Mouse (Mus musculus): Measurements from ENCODE around the gene Noxred1. TPM values are rescaled to one million over a fixed set of nuclear protein-coding genes. Genes with fewer than 3 reads are reported as not detected.

The Noxred1 gene
- polyA plus RNA-seq, 1 experiment from 2014 or later: 0.78 TPM

DNA sequence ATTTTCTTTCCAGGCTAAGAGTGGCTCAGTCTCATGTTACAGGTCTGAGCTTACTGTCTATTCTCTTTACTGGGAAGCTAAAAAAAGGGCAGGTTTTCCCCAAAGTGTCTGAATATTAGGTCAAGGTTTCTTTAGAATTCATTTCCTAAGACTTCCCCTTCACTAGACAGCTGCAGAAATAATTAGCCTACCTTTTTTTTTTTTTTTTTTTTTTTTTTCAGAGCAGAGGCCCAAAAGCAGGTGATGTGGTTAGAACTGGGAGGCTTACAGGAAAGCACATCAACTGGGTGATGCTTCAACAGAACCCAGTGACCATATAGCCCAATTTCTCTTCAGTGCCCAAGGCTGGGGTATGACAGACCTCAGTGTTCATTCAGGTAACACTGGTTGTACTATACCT lies 42.2 kb downstream of the Noxred1 start:
- no peak for ATAC-seq (ENCODE audit: insufficient number of reproducible peaks, insufficient read depth, low FRiP score, low read depth)
- no peak overlapping the region for H3K4me2 ChIP-seq (replicated peaks; ENCODE audit: low read depth, low read length)
- no peaks in the 10 kb centered on the region for H3K27me3 ChIP-seq (ENCODE audit: control insufficient read depth, insufficient read depth, low read length)
- no peaks in the 10 kb centered on the region for H3K9me3 ChIP-seq (ENCODE audit: control insufficient read depth, low read depth, low read length)
- H3K36me3 ChIP-seq (ENCODE audit: control insufficient read depth, insufficient read depth, low read length): no peaks in the 10 kb centered on the region
- H3K27ac ChIP-seq (ENCODE audit: low read length): no peak overlapping the region
- H3K4me1 ChIP-seq (ENCODE audit: control insufficient read depth, insufficient read depth, low read length): peaks cover 6% of the 10 kb centered on the region; the same call in 1 of the 2 replicates
- H3K4me3 ChIP-seq (ENCODE audit: low read depth, low read length): no peak overlapping the region
- H3K9ac ChIP-seq (replicated peaks; ENCODE audit: low read depth, low read length): no peak overlapping the region

DNA sequence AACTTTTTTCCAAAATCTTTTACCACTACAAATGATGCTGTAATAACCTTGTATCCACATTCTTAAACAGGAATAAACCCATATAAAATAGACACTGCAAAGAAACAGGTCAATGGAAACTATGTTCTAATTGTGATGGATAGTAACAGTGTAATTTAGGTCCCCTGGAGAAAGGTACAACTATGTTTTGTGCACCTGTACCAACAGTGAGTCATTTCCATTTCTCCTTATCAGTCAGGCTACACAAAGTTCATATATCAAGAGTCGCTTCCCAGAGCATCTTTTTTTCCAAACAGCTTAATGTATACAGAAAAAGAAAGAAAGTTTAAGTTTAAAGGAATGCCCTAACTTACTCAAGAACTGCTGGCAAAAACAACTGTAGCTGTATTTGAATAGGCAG lies 43.5 kb downstream of the Noxred1 start:
- no peak for ATAC-seq (ENCODE audit: insufficient number of reproducible peaks, insufficient read depth, low FRiP score, low read depth)
- H3K27ac ChIP-seq (ENCODE audit: low read length): no peak overlapping the region
- H3K4me3 ChIP-seq (ENCODE audit: low read depth, low read length): no peak overlapping the region
- no peak overlapping the region for H3K9ac ChIP-seq (replicated peaks; ENCODE audit: low read depth, low read length)
- no peaks in the 10 kb centered on the region for H3K27me3 ChIP-seq (ENCODE audit: control insufficient read depth, insufficient read depth, low read length)
- no peaks in the 10 kb centered on the region for H3K9me3 ChIP-seq (ENCODE audit: control insufficient read depth, low read depth, low read length)
- H3K4me1 ChIP-seq (ENCODE audit: control insufficient read depth, insufficient read depth, low read length): peaks cover 6% of the 10 kb centered on the region; the same call in 1 of the 2 replicates
- H3K4me2 ChIP-seq (replicated peaks; ENCODE audit: low read depth, low read length): no peak overlapping the region
- H3K36me3 ChIP-seq (ENCODE audit: control insufficient read depth, insufficient read depth, low read length): no peaks in the 10 kb centered on the region
- WGBS: 57% methylated on average over 1 of the region's 1 CpGs

DNA sequence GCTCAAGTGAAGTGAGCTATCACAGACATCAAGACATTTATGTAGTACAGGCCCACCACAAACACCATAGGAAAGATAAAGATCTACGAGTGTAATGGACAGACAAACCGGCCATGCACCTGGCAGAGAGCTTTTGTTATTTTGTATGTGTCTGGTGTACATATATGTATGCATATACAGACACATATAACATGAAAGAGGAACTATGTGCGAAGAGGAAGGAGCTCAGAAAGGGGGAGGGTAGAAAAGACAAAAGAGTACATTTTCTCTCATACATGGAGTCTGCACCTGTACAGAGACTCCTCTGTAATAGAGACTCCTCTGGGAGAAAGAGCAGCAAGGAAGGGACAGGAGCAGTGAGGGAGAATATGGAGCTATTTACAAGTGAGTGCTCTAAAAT lies 45.5 kb downstream of the Noxred1 start:
- Histone ChIP-seq H3K27ac (ENCODE audit: low read length) (no peak overlapping the region), H3K27me3 (ENCODE audit: control insufficient read depth, insufficient read depth, low read length) (no peaks in the 10 kb centered on the region), H3K4me3 (ENCODE audit: low read depth, low read length) (no peak overlapping the region), H3K36me3 (ENCODE audit: control insufficient read depth, insufficient read depth, low read length) (no peaks in the 10 kb centered on the region), H3K9me3 (ENCODE audit: control insufficient read depth, low read depth, low read length) (no peaks in the 10 kb centered on the region), H3K4me2 (replicated peaks; ENCODE audit: low read depth, low read length) (no peak overlapping the region), H3K4me1 (ENCODE audit: control insufficient read depth, insufficient read depth, low read length) (no peaks in the 10 kb centered on the region), H3K9ac (replicated peaks; ENCODE audit: low read depth, low read length) (no peak overlapping the region)
- 85% methylated on average over 3 of the region's 3 CpGs for WGBS
- no peak for ATAC-seq (ENCODE audit: insufficient number of reproducible peaks, insufficient read depth, low FRiP score, low read depth)

DNA sequence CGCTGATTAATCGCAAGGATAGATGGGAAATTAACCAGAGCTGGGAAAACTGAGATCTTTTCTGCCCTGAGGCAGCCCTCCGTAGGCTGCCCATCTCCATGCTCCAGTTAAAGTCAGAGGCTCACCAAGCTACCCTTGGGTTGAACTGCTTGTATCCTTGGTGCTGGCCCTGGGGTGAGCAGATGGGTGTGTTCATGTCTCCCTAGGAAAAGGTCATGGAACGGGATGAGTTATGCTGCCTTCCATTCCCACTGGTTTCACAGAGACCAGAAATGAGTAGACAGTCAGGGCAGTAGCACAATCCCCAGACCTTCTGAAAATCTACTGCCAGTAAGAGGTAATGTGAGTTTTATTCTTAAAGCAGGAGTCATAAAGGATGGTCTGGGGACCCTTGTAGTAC lies 60.9 kb downstream of the Noxred1 start:
- Histone ChIP-seq H3K9me3 (ENCODE audit: control insufficient read depth, low read depth, low read length) (no peaks in the 10 kb centered on the region), H3K27me3 (ENCODE audit: control insufficient read depth, insufficient read depth, low read length) (no peaks in the 10 kb centered on the region), H3K4me1 (ENCODE audit: control insufficient read depth, insufficient read depth, low read length) (no peaks in the 10 kb centered on the region), H3K36me3 (ENCODE audit: control insufficient read depth, insufficient read depth, low read length) (no peaks in the 10 kb centered on the region), H3K4me3 (ENCODE audit: low read depth, low read length) (no peak overlapping the region), H3K4me2 (replicated peaks; ENCODE audit: low read depth, low read length) (no peak overlapping the region), H3K9ac (replicated peaks; ENCODE audit: low read depth, low read length) (no peak overlapping the region), H3K27ac (ENCODE audit: low read length) (no peak overlapping the region)
- ATAC-seq (ENCODE audit: insufficient number of reproducible peaks, insufficient read depth, low FRiP score, low read depth): no peak
- WGBS: 96% methylated on average over 4 of the region's 4 CpGs

DNA sequence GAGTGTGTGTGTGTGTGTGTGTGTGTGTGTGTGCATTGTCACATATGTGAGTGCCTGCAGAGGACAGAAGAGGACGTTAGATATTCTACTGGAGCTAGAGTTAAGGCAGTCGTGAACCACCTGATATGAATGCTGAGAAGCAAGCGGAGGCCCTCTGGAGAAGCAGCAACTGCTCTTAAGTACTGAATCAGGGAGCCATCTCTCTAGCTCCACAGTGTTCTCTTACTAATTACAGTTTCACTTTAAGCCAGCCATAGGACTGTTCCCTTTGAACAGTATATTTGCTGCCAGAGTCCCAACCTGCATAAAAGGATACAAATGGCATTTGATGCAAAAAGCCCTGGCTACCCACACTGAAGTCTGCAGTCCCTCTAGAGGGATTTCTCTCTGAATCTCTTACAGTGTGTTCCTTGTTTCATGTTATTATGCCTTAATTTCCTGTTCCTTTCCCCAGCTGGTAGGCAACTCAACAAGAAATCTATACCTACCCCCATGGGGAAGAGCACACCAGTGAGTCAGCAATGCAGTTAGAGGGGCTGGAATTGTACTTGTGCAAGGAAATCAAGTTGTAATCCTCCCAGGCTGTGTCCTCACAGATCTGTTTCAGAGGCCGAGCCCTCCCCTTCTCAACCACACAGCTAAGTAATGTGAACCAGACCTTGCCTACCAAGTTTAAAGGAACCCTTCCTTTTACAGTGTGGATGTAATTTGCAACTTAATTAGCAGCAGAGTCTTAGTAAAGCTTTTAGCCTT lies 63.2 kb downstream of the Noxred1 start:
- no peaks in the 10 kb centered on the region for H3K27me3 ChIP-seq (ENCODE audit: control insufficient read depth, insufficient read depth, low read length)
- no peaks in the 10 kb centered on the region; the same call in 1 of the 2 replicates for H3K36me3 ChIP-seq (ENCODE audit: control insufficient read depth, insufficient read depth, low read length)
- H3K4me2 ChIP-seq (replicated peaks; ENCODE audit: low read depth, low read length): no peak overlapping the region
- H3K27ac ChIP-seq (ENCODE audit: low read length): no peak overlapping the region
- no peak overlapping the region for H3K9ac ChIP-seq (replicated peaks; ENCODE audit: low read depth, low read length)
- no peak for ATAC-seq (ENCODE audit: insufficient number of reproducible peaks, insufficient read depth, low FRiP score, low read depth)
- no peaks in the 10 kb centered on the region for H3K4me1 ChIP-seq (ENCODE audit: control insufficient read depth, insufficient read depth, low read length)
- 77% methylated on average over 4 of the region's 4 CpGs for WGBS
- no peaks in the 10 kb centered on the region for H3K9me3 ChIP-seq (ENCODE audit: control insufficient read depth, low read depth, low read length)
- H3K4me3 ChIP-seq (ENCODE audit: low read depth, low read length): no peak overlapping the region

Small RNA genes within 50 kb of the gene (microRNA-seq; reads per million reads assigned to microRNA genes)
- not detected for gene Gm47293

Other genes starting within 250 kb of the Noxred1 start
- 0.32 and 0.61 TPM in 2 replicates for gene Zdhhc22, start 248.3 kb downstream of the Noxred1 start, polyA plus RNA-seq (2014; fragmentation: Nextera tagmentation; extraction: Ambion mirVana)
- gene Tmem63c, start 217.4 kb downstream of the Noxred1 start, polyA plus RNA-seq (2014; fragmentation: Nextera tagmentation; extraction: Ambion mirVana): 0.77 and 1.3 TPM in 2 replicates
- 2.0 and 3.1 TPM in 2 replicates for gene Ngb, start 136.2 kb downstream of the Noxred1 start, polyA plus RNA-seq (2014; fragmentation: Nextera tagmentation; extraction: Ambion mirVana)
- gene Gstz1, start 91.6 kb downstream of the Noxred1 start, polyA plus RNA-seq (2014; fragmentation: Nextera tagmentation; extraction: Ambion mirVana): 44.2 and 48.0 TPM in 2 replicates
- gene Pomt2, start 90.8 kb downstream of the Noxred1 start, polyA plus RNA-seq (2014; fragmentation: Nextera tagmentation; extraction: Ambion mirVana): 17.4 and 18.7 TPM in 2 replicates
- 1.1 and 2.4 TPM in 2 replicates for gene Samd15, start 39.0 kb downstream of the Noxred1 start, polyA plus RNA-seq (2014; fragmentation: Nextera tagmentation; extraction: Ambion mirVana)
- 3.0 and 3.4 TPM in 2 replicates for gene Tmed8, start 38.3 kb downstream of the Noxred1 start, polyA plus RNA-seq (2014; fragmentation: Nextera tagmentation; extraction: Ambion mirVana)
- 47.2 and 48.3 TPM in 2 replicates for gene Vipas39, start 27.5 kb upstream of the Noxred1 start, polyA plus RNA-seq (2014; fragmentation: Nextera tagmentation; extraction: Ambion mirVana)
- 176 and 187 TPM in 2 replicates for gene Ahsa1, start 27.7 kb upstream of the Noxred1 start, polyA plus RNA-seq (2014; fragmentation: Nextera tagmentation; extraction: Ambion mirVana)
- 0.29 and 0.57 TPM in 2 replicates for gene Ism2, start 61.0 kb upstream of the Noxred1 start, polyA plus RNA-seq (2014; fragmentation: Nextera tagmentation; extraction: Ambion mirVana)
- gene Sptlc2, start 149.6 kb upstream of the Noxred1 start, polyA plus RNA-seq (2014; fragmentation: Nextera tagmentation; extraction: Ambion mirVana): 93.4 and 100 TPM in 2 replicates
- 256 and 281 TPM in 2 replicates for gene Slirp, start 205.2 kb upstream of the Noxred1 start, polyA plus RNA-seq (2014; fragmentation: Nextera tagmentation; extraction: Ambion mirVana)
- 64.0 and 76.9 TPM in 2 replicates for gene Alkbh1, start 205.3 kb upstream of the Noxred1 start, polyA plus RNA-seq (2014; fragmentation: Nextera tagmentation; extraction: Ambion mirVana)
- 124 TPM in 2 replicates for gene Snw1, start 233.5 kb upstream of the Noxred1 start, polyA plus RNA-seq (2014; fragmentation: Nextera tagmentation; extraction: Ambion mirVana)